Mouse (Mus musculus): ENCODE measurements around the gene Tmem119. TPM values are rescaled to one million over a fixed set of nuclear protein-coding genes. Genes with fewer than 3 reads are reported as not detected.

Gene Tmem119
- total and polyA plus RNA-seq, 3 experiments: 0.13 TPM; not detected in 2

- peaks cover 23% of the 10 kb centered on the region for H3K79me2 ChIP-seq (ENCODE audit: control insufficient read depth, insufficient read depth, low read length, poor library complexity)
Measured at GRCm38 (mm10) chr5:113761585-113761984, 38.7 kb downstream of the Tmem119 start.

GRCm38 (mm10) chr5:113755347-113756030 lies 44.8 kb downstream of the Tmem119 start:
- peaks cover 0 to 9% of the 10 kb centered on the region in 2 experiments; a peak in 2 of 4 replicates for H3K36me3 ChIP-seq (ENCODE audit: control insufficient read depth in 1 of 2, insufficient read depth in 2 of 2, low read length in 2 of 2)
- no peak overlapping the region for H3K27ac ChIP-seq (ENCODE audit: control insufficient read depth, low read depth, low read length)
- no peaks in the 10 kb centered on the region for H3K27me3 ChIP-seq (ENCODE audit: control insufficient read depth in 1 of 2, insufficient read depth in 2 of 2, low read length in 2 of 2)
- TF ChIP-seq MAX (IDR thresholded peaks at IDR 0.05; ENCODE audit: low read length) (no peak), GATA1 (IDR thresholded peaks at IDR 0.05; ENCODE audit: low read depth, low read length) (no peak), POLR2AphosphoS2 (IDR thresholded peaks at IDR 0.05; ENCODE audit: low read length) (no peak), ZMIZ1 (IDR thresholded peaks at IDR 0.05; ENCODE audit: low read depth, low read length) (no peak), MAZ (IDR thresholded peaks at IDR 0.05; ENCODE audit: low read depth, low read length) (no peak), POLR2AphosphoS5 (IDR thresholded peaks at IDR 0.05; ENCODE audit: borderline replicate concordance, low read depth, low read length) (no peak), USF1 (IDR thresholded peaks at IDR 0.05; ENCODE audit: low read depth, low read length) (no peak), MYC (IDR thresholded peaks at IDR 0.05; ENCODE audit: low read depth, low read length) (no peak), MEF2A (IDR thresholded peaks at IDR 0.05; ENCODE audit: extremely low read depth, insufficient replicate concordance, low read depth, low read length, poor library complexity, severe bottlenecking) (no peak), CHD1 (IDR thresholded peaks at IDR 0.05; ENCODE audit: low read depth, low read length) (no peak), KAT2A (conservative IDR thresholded peaks at IDR 0.05; ENCODE audit: low read depth, low read length) (no peak), NELFE (IDR thresholded peaks at IDR 0.05; ENCODE audit: low read depth, low read length) (no peak), MXI1 (IDR thresholded peaks at IDR 0.05; ENCODE audit: low read depth, low read length) (no peak), BHLHE40 (IDR thresholded peaks at IDR 0.05; ENCODE audit: borderline replicate concordance, low read depth, low read length) (no peak), TBP (IDR thresholded peaks at IDR 0.05; ENCODE audit: low read depth, low read length) (no peak), RAD21 (IDR thresholded peaks at IDR 0.05; ENCODE audit: low read depth, low read length) (no peak), ZNF384 (IDR thresholded peaks at IDR 0.05; ENCODE audit: low read depth, low read length) (no peak), HCFC1 (IDR thresholded peaks at IDR 0.05; ENCODE audit: low read depth, low read length) (no peak), UBTF (IDR thresholded peaks at IDR 0.05; ENCODE audit: borderline replicate concordance, insufficient read depth, low read depth, low read length) (no peak)
- H3K79me2 ChIP-seq (ENCODE audit: control insufficient read depth, insufficient read depth, low read length, poor library complexity): no peaks in the 10 kb centered on the region
- DNase-seq (ENCODE audit: low read depth, low spot score): no peak
- H3K9ac ChIP-seq (ENCODE audit: control insufficient read depth, low read depth, low read length, poor library complexity, severe bottlenecking): no peak overlapping the region
- no peaks in the 10 kb centered on the region for H3K9me3 ChIP-seq (replicated peaks; ENCODE audit: insufficient read depth, low read length)
- no peak overlapping the region for H3K4me3 ChIP-seq (ENCODE audit: control insufficient read depth in 1 of 2, insufficient read depth in 1 of 2, low read depth in 2 of 2, low read length in 2 of 2)
- H3K4me1 ChIP-seq (ENCODE audit: control insufficient read depth in 1 of 2, insufficient read depth in 2 of 2, low read length in 2 of 2): no peaks in the 10 kb centered on the region

More at GRCm38 (mm10) chr5:113761585-113761984, 38.7 kb downstream of the Tmem119 start:
- peaks cover 0 to 10% of the 10 kb centered on the region in 2 experiments; a peak in 2 of 4 replicates for H3K36me3 ChIP-seq (ENCODE audit: control insufficient read depth in 1 of 2, insufficient read depth in 2 of 2, low read length in 2 of 2)
- H3K27me3 ChIP-seq (ENCODE audit: control insufficient read depth in 1 of 2, insufficient read depth in 2 of 2, low read length in 2 of 2): no peaks in the 10 kb centered on the region
- H3K9me3 ChIP-seq (replicated peaks; ENCODE audit: insufficient read depth, low read length): no peaks in the 10 kb centered on the region
- H3K27ac ChIP-seq (ENCODE audit: control insufficient read depth, low read depth, low read length): no peak overlapping the region
- TF ChIP-seq SIN3A (IDR thresholded peaks at IDR 0.05; ENCODE audit: low read length) (no peak), NELFE (IDR thresholded peaks at IDR 0.05; ENCODE audit: low read depth, low read length) (no peak), KAT2A (conservative IDR thresholded peaks at IDR 0.05; ENCODE audit: low read depth, low read length) (no peak), SMC3 (IDR thresholded peaks at IDR 0.05; ENCODE audit: low read depth, low read length) (no peak)
- no peaks in the 10 kb centered on the region for H3K4me1 ChIP-seq (ENCODE audit: control insufficient read depth in 1 of 2, insufficient read depth in 2 of 2, low read length in 2 of 2)
- no peak overlapping the region for H3K9ac ChIP-seq (ENCODE audit: control insufficient read depth, low read depth, low read length, poor library complexity, severe bottlenecking)
- no peak for DNase-seq (ENCODE audit: low read depth, low spot score)
- no peak overlapping the region for H3K4me3 ChIP-seq (ENCODE audit: control insufficient read depth in 1 of 2, insufficient read depth in 1 of 2, low read depth in 2 of 2, low read length in 2 of 2)

Data from MEL (cell line).